Mouse (Mus musculus) frontal cortex, postnatal 25 days (tissue): ENCODE measurements at regions not wholly inside any gene's neighbourhood (a gene's known extent, or its start where the extent isn't known, plus 50 kb on each side); places are given as distances from the start of the nearest gene placed in this dataset.

Experiments used
- DNase-seq, 2 experiments: peaks; one replicate each; pipeline ENCODE4 v3.0.0; 2022; ENCODE audit warnings: low spot score in 2 of 2

DNA sequence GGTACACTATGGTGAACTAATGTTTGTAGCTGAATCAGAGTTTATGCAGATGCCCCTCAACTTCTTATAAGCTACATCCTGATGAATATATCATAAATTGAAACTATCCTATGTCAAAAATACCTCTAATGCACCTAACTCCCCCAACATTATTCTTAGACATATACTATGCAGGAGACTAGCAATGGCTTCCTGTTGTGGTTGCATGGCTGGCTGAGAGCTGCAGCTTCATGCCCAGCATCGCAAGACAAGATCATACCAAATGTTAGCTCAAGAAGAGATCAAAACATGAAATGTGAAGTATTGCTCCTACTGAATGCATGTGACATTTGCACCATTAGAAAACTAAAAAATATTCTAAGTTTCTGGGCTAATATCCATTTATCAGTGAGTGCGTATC is 206.9 kb upstream of the Cited2 start:
- no peak for DNase-seq

DNA sequence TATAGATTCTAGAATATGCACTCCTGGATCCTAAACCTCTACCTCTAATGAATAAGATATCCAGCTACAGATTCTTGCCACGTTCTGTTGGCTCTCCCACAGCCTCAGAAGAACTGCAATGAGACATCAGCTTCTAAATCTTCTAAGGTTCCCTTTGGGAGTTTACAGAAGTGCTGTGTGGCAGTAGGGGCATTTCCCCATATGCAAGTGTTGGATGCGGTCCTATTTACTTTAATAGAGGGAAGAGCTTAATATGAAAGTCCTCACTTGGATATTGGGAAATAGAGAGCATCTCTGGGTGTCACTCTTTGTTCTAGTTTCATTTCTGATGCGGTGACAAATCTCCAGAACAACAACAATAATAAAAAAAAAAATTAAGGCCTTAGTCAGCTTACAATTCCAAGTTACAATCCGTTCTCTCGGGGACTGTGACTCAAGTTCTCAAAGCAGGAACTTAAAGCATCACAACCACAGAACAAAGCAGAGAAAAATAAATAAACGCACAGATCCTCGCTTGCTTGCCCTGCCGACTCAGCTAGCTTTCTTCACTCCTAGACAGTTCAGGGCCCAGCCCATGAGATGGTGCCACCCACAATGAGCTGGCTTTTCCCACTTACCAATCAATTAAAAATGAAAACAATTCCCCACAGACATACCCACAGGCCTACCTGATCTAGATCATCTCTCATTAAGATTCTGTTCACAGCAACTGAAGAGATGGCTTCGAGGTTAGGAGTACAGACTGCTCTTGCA is 204.4 kb upstream of the Cited2 start:
- DNase-seq: no peak

DNA sequence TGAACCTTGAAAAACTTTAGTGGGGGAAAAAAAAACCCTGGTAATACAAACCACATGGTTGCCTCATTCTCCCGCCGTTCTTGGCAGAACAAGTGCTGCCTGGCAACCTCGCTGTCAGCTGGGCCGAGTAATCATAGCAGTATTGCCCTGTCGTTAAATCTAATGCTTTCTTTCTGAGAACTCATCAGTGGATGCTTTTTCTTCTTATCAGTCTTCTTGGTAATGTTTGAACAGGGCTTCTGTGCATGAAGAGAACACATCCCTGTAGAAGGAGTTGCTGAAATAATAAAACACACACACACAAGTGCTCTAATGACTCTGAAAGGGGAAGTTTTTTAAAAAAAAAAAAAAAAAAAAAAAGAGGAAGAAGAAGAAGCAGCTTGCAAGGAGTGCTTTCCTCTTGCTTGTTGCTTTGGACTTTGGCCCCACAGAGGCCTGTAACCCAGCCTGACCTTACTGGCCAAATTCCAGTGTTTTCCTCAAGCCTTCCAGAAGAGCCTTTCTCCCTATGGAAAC is 200.9 kb upstream of the Cited2 start:
- no peak for DNase-seq

DNA sequence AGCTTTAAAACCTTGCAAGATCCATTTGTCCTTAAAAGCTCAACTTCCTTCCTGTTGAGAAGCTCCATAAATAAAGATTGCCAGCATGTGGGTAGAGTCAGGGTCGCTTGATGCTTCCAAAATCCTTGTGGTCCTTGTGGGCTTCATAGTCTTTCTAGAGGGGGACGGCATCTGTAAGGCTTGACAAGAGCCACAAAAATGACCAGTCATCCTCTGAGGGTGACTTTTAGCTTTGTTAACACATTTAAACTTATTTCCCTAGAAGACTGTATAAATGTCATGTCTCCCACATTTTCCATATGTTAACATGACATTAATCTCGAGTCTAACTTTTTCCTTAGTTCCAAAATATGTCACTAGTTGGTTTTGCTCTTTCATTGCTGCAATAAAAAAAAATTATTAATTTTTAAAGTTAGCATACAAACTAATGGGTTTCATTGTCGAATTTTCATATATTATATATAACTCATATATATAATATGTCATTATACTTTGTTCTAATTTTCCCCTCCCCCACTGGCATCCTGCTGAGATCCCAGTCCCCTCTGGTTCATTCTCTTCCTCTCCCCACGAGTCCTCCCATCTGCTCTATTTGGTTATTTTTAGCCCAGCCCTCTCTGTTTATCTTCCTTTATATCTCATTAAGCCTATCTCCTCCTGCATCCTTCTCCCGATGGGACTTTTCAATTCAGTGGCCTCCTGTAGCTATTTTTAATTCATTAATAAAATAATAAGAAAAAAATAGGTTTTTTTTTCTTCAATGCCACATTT is 199.3 kb upstream of the Cited2 start:
- no peak for DNase-seq

DNA sequence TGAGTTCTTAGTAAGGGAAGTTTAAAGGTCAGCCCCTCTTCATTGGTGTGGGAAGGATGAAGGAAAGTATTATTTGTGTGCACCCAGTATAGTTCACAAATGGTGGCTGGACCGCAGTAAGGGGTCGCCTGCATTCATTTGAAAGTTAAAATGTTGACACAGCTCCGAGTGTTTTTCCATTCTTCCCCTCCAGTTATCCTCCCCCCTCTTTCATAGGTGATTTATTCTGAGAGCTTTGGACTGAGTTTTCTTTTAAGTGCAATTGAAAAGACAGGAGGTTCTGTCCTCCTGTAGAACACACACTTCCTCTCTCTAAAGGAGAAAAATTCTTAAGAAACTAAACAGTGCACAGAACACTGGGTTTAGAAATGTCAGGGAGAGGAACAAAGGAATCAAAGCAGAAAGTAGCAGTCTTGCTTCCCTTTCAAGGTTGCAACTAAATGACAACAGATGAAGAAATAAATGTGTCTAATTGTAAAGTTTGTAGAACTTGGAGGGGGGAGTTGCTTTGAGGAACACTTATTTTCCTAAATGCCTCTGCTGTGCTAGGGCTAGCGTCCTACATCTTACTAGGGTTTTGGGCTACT is 195.8 kb upstream of the Cited2 start:
- no peak for DNase-seq

DNA sequence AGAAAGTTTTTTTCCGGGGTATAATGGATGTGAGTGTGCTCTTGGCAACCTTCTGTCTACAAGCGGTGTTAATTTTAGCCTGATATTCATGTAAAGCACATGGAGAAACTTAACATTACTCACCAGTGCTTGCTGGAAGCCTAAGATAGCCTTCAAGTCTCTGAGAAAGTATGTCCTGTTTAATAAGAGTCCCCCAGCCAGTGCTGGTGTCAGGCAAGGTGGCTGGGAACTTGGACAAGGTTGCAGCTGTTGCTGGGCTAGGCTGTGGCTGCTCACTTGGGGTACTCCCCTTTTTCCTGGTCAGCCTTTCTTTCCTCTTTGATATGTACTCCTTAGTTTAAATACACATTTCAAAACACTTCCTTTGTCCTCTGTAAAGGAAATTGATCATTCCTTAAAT is 194.9 kb upstream of the Cited2 start:
- DNase-seq: no peak

DNA sequence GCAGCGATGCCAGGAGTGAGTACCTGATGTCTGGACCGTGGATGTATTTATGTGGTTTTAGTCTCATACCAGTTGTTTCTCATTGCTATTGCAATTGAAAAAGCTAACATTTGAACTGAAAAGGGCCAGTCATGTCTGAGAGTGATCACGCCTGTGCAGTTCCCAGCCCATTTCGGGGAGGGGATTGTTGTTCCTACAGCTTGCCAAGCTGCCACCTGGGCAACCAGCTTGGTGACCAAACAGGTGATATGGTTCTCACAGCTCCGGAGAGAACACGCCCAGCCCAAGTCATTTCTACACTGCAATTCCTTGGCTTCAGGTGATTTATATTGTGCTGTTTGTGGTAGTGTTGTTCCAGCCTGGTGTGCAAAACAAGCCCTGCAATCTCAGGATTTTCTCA is 194.2 kb upstream of the Cited2 start:
- no peak for DNase-seq

DNA sequence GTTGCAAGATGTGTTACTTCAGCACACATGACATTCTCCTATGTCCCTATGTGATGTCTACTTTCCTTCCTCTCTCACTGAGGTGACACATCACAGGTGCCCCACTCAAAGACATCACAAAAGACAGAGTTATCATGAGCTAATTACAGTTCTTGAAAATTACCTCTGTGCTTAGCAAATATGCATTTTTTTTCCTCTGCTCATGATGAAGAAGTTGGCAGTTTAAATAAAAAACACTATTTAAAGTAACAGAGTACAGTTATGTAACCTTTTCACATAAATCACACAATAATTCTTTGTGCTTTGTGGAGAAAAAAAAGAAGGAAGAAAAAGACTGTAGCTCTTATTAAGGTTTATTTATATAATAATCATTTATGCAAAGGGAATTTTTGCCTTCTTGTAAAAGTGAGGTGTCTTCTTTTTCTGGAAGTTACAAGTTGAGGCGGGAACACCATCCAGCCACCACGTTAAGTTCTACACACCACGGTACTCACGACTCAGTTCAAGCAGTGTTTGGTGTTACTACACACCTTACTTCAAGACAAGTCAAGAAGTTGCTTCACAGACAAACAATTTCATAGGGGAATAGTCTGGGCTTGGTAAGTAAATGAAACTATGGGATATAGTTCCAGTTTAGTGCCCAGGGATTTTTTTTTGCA is 193.0 kb upstream of the Cited2 start:
- DNase-seq: no peak

DNA sequence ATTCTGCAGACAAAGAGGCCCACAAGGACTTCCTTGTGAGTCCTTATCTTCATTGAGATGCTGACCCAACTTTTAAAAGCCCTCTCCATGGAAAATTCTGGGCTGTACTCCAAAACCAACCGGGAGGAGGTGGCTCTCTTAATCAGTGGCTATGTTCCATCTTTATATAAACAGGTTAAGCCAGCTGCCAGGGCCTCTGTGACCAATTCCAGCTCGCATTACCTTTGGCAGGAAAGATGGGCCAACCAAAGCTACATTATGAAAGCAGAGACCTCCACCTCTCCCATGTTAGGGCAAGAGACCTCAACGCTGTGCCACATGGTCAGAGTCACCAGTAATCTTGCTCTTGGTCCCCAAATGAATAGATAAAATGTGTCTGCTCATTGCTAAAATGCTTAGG is 192.0 kb upstream of the Cited2 start:
- no peak for DNase-seq

DNA sequence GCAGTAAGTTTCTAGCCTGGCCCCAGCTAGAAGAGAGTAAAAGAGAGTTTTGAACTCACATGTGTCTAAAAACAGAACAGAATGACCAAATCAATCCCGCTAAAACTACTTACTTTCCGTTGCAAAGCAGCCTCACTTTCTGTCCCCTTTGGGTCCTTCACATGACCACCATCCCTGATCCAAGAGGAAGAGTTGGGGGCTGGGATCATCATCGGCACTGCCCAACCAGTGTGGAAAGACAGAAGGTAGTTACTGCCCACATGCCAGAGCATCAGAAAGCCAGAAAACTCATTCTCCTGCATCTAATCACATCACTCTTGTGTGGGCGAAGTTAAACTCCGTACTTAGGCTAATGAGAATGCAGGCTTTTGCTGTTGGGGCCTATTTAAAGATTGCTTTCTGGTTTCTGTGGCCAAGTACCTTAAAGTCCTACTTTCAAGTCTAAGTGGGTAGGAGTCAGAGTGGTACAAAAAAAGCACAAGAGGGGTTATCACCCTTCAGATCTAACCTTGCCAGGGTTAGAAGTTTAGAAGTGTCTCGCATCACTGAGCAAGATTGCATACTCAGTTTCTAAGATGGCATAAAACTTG is 184.0 kb upstream of the Cited2 start:
- DNase-seq: no peak

DNA sequence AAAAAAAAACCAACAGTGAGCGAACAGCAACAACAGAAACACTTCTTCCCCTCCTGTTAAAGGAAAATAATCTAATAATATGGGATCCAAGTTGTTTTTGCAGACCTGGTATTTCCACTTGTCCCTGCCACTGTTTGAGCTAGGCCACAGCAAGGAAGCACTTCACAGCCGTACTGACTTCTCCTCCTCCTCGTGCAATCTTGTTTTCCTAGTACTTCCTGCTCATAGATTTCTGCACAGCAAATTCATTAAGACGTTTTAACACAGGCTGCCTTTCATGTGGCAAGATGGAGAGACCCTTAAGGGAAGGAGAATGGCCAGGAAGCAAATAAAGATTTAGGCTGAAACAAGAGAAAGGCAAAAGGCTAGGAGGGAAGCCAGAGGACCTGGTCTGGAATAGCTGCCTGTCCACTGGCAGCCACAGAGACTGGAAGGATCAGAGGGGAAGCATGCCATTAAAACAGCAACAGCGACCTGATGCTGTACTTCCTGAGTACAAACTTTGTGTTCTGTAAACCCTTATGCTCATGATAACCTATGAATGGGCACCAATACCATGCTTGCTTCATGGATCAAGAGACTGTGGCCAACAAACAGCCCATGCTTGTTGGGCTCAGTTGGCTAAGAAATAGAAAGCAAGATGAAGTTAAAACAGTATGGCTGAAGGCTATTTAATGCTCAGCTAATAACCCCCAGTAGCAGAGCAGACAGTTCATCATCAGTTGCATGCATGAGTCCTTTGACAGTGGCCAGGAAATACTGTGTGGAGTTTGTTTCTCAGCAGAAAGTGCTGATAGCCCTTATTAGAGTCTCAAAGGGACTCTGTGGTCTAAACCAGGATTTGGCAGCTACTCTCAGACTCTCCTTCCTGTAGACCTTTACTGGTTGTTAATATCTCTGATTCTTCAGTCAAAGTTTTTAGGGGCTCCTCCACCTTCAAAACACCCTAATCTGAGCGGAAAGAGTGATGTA is 182.3 kb upstream of the Cited2 start:
- DNase-seq: no peak

DNA sequence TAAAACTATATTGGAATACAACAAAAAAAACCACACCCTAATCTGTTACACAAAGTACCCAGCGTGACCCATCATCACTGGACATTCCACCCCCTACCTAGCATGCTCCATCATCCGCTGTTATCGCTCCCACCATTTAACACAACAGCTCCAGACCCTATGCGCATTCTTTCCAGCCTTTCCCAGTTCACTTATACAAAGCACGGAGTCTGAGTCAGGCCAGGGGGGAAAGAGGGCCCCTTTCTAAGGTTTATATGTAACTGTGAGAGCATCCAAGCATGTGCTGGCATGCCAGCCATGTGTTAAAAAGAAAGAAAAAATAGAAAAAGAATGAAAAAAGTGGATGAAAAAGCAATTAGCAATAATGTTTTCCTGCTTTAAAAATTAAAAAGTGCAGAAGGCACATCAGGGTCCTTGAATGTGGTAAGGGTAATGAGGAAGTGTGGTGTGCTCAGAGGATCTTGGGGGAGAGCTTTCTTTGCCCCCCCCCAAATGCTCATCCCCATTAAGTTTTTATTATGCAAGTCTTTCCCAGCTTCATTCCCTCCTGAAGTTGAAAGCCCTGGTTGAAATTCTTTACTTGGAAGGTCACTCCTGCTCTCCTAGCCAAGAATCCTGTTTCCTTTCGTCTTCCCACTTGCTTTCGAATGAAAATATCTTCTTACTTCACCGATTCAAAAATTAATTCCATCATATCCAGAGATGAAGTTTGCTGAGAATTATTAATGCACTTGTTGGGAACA is 180.7 kb upstream of the Cited2 start:
- no peak for DNase-seq

DNA sequence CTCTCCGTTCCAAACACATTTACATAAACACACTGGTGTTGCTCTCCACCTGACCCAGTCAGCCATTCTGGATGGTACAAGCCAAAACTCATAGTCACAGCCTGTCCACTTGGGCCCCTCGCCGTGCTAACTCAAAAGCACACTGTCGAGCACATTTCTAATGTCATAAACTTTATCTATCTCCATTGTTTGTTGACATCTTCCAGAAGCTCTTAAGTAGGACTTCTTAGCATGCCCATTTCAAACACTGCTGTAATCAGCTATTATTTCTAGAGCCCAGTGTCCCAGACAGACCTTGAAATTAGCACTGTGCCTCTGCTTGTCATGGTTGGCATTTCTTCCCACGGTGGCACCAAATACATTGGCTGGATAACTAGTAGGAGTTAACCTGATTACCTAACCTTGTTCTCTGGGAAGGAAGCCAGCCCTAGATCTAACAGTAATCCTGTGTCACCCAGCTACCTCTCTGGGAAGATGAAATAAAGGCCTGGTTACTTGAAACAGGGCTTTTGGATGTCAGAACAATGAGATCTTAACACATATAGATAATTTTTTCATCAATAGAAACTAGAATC is 180.1 kb upstream of the Cited2 start:
- no peak for DNase-seq

DNA sequence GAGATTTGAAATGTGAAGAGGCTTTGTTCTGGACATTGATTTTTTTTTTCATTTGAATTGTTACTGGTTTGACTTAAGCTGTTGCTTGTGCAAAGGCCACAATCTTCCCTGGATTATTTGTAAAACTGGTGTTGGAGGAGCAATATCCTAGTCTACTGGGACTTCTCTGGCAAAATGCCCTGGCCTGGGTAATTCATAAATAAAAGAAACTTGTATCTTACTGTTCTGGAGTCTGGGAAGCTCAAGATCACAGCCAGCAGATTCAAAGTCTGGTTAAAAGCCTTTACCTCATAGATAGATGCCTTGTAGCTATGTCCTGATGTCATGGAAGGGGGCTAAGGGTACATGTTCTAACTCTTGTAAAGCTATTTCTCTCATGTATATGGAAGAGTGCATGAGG is 177.7 kb upstream of the Cited2 start:
- no peak for DNase-seq

DNA sequence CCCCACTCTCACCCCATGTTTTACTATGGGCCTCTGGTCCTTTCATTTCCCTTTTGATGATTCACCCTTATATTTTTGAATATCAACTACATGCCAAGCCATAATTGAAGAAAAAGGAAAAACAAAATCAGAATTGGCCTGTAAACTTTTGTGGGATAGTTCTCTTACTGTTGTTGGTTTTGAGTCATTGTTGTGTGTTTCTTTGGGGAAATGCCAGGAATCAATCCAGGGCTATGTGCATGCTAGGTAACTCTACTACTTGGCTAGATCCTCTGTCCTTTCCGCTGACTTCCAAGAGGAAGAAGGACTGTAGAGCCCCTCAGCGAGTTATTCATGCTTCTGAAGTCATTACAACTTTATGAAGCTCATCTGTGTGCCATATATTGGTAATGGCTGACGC is 175.0 kb upstream of the Cited2 start:
- no peak for DNase-seq

DNA sequence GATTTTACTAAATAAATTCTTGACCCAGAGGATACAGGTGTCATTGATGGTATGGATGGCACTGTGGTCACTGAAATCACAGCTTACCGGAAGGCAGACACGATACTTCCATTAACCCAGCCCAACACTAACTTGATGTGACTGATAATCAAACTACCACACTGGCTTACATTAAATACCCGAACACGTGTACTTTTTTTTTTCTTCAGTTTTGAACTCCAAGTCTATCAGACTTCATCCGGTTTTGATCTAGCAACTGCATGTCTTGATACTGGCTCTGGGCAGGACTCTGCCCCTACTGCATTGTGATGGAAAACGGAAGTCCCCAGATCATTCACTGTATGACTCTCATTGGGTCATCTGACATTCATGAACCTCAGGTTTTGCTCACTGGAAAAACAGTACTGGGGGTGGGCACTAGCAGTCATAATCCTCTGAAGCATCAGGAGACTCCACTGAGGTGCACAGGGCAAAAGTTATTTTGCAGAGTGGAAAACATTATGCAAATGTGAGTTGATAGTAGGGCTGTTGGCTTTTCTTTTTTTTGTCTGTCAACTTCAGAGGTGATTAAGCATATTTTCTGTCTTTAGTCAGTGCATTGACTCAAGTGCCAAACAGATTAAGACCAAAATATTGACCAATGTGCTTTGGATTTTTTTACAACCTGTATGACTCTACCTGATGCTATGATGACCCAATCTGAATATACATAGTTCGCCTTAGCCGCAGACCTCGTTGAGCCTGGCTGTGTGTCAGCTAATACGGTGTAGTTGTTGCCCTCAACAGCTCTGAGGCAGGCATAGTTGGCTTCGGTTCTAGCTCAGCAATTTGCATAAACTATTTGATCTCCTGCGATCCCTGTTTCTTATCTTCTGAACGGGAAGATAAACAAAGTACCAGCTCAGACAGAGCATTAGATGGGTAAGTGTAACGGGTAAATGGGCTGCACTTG is 174.1 kb upstream of the Cited2 start:
- DNase-seq: no peak

DNA sequence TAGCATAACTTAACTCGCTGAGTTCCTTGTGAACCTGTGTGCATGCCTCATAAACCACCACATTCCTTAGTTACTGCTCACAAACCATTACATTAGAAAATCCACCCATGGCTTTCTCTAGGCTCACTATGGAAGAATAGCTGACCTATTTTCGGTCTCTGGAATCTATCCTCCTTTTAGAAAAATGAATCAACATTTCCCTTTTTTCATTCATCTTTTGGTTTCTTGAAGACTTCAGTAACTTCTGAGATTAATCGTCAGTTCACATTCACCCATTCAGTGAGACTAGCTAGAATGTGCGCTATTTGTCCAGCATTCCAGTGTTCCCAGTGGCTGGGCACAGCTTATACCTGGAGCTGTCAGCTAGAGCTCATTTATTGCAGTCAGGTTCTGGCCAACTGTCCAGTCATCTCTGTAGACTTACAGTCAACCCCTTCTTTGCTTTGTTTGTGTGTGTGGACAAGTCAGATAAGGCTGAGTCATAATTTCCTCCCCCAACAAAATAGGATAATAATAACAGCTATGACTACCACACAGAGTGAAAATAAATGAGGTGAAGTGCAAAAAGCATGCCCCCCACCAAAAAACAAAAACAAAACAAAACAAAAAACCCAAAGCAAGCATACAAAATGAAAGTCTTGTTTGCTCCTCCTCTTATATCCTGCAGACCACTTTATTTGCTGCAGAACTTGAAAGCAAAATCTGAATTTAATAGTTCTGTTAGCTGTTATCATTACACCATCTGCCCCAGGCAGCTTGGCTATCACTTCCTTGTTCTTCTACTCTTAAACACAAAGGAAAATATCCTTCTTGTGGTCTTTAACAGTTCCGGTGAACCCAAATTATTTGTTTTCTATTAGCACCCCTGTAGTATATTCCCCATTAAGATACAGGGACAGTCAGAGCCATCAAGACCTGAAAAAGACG is 173.0 kb upstream of the Cited2 start:
- no peak for DNase-seq
